Mouse (Mus musculus): ENCODE measurements at regions not wholly inside any gene's neighbourhood (a gene's known extent, or its start where the extent isn't known, plus 50 kb on each side); places are given as distances from the start of the nearest gene placed in this dataset.

GRCm38 (mm10) chr10:100931739-100932138, 341.5 kb downstream of the 1700017N19Rik start:
- no peak for TF ChIP-seq CTCF (conservative IDR thresholded peaks at IDR 0.05; ENCODE audit: insufficient read depth, insufficient read length, low read depth, low read length)
- TF ChIP-seq POLR2A (IDR thresholded peaks at IDR 0.05; ENCODE audit: low read depth, low read length): no peak

Data from kidney, adult 2 months (tissue).